Mouse (Mus musculus) layer of hippocampus, adult 18-20 months (tissue): ENCODE data around the gene Olfr955. TPM values are rescaled to one million over a fixed set of nuclear protein-coding genes. Genes with fewer than 3 reads are reported as not detected.

Source experiments
- DNase-seq, 2 experiments: peaks; one replicate each; pipeline ENCODE4 v3.0.0; 2022; ENCODE audit warnings: low spot score in 2 of 2
- long read RNA-seq: library from polyadenylated mRNA; stranded (forward); transcript quantifications from one replicate; pipeline ENCODE4 v2.0.0, GENCODE M21; 2021
- total RNA-seq, 2 experiments: library from RNA; stranded (reverse); gene quantifications; 2 replicates each; pipeline ENCODE4 v1.2.3; 2021

Olfr955 gene
- not detected for total RNA-seq
- long read RNA-seq: 0 reads

DNA sequence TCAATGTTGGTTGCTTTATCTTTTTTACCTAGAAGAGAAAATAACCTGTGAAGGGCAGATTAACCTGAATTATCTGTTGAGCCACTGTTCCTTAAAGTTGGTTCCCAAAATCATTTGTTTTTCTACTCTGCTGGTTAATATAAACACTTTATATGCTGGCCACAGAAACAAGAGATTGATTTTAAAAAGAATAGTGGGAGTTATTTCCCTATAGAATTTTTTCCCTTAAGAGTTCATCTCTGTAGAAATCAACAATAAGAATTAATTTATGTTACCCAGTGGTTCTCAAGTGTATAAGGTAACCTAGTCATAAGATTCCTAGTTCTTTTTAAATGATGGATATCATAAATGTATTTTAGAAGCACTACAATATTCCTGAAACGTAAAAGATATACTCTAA lies at the start of gene Olfr955:
Gene Olfr955 (minus strand): TSS at position 101 of the 400 bp plus-strand sequence.
- no peak for DNase-seq

DNA sequence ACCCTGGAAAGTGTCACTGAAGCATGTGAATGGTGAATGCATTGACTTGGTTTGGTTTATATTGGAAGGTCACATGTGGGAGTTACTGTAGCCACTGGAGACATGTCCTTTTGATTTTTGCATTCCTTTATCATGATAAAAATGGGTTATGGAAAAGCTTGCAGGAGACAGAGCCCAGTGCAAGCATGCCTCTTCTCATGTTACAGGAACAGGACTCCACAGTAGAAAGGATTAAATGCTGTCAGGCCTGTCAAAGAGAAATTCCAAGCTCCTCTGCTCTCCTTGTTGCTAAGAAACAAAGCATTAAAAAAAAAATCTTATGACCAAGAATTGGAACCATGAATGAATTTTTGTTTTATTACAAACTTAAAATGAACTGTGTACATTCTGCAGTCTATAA lies 46.9 kb upstream of the Olfr955 start:
- DNase-seq: no peak

GRCm38 (mm10) chr9:39515531-39515930 lies 43.8 kb upstream of the Olfr955 start, which contains the start of gene Olfr957:
Gene Olfr957 (minus strand): TSS chr9:39515809.
- DNase-seq: no peak

DNA sequence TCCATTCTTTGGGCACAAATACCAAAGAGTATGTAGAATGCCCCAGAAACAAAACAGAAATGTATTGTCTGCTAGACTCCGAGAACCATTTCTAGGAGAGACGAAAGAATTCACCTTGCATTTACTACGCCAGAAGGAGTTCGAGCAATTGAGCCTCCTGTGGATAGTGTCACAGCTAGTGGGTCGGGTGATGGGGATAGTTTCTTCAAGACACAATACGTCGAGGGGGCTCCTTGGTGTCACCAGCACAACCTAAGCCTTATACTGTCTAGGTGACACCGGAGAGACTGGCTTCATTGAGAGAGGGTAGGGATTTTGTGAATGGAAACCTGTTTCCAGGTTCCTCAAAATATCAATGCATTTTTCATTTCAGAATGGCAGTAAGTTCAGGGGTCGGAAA lies 37.7 kb upstream of the Olfr955 start:
- DNase-seq: no peak

DNA sequence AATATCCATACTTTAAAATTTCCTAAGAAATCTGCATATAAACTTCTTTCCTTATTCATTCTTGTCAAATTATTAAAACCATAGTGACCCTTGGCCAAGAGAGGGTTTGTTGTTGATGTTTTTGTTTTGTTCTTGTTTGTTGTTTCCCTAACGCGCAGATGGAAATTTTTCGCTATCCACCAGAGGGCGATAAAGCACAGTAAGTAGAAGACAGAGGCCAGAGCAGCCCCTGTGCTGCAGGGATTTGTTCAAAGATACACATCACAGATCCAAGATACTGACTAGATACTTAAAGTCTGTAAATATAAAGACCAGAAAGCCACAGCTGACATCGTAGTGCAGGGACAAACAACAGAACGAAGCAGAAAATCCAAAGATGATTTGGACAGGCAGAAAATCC lies 37.3 kb upstream of the Olfr955 start:
- peak; percentile 4 to 76 for DNase-seq

DNA sequence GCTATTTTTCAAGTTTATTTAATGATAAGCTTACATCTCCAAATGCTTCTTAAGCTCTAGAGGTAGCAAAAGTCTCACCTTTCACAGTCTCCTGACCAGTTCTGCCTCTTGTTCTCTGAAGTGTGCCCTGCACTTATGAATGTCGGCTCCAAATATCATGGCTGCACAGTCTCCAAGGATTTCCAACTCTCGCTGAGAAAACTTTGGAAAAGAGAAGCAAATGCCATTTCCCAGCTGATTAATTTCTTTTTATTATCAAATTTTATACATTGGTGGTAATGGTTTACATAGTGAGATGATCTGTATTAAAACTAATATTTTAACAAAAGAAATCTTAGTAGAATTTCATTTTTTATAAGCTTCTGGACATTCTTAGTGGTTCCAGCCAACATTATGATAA lies 22.2 kb upstream of the Olfr955 start, which contains the start of gene Olfr44:
Gene Olfr44 (minus strand): TSS at position 101 of the 400 bp plus-strand sequence.
- no peak for DNase-seq

DNA sequence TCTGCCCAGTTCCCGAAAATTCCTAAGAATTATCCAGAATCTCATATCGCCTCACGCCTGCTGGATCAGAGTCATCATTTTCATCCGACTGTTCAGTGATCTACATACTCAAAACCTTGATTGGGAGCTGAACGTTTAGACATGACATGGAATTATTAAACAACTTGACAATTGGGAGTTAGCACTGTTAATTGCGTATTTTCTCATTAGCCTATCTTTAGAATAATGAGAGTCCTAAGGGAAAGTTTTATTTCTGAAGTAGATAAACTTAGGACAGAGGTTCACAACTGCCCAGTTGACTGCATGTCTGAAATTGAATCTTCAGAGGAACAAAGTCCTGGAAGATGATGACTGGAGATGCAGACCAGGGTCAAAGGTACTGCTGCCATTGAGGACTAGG lies 15.3 kb downstream of the Olfr955 start, which contains the start of gene Olfr954:
Gene Olfr954 (plus strand): TSS at position 301 of the 400 bp plus-strand sequence.
- no peak for DNase-seq

- no peak for DNase-seq
Measured at GRCm38 (mm10) chr9:39427048-39427447, 44.7 kb downstream of the Olfr955 start, which contains the start of gene Olfr952. Gene Olfr952 (minus strand): TSS chr9:39427148.

Other genes with a start within 250 kb of the Olfr955 start
- gene Olfr1537, start 221.9 kb downstream of the Olfr955 start, total RNA-seq: not detected
- gene Olfr945, start 195.1 kb downstream of the Olfr955 start, total RNA-seq: not detected
- not detected for gene Olfr948, start 145.9 kb downstream of the Olfr955 start, total RNA-seq
- not detected for gene Olfr951, start 84.5 kb downstream of the Olfr955 start, total RNA-seq
- gene Olfr952, start 44.8 kb downstream of the Olfr955 start, total RNA-seq: not detected
- gene Olfr954, start 15.2 kb downstream of the Olfr955 start, total RNA-seq: not detected
- not detected for gene Olfr44, start 22.1 kb upstream of the Olfr955 start, total RNA-seq
- not detected for gene Olfr957, start 43.9 kb upstream of the Olfr955 start, total RNA-seq
- not detected for gene Olfr958, start 82.1 kb upstream of the Olfr955 start, total RNA-seq
- not detected for gene Olfr959, start 103.6 kb upstream of the Olfr955 start, total RNA-seq
- gene AW551984, start 132.5 kb upstream of the Olfr955 start, total RNA-seq: 1 to 10 TPM; 4.5 to 5.5 TPM
- gene Olfr148, start 138.7 kb upstream of the Olfr955 start, total RNA-seq: not detected
- gene Olfr960, start 149.4 kb upstream of the Olfr955 start, total RNA-seq: not detected
- gene Olfr961, start 173.1 kb upstream of the Olfr955 start, total RNA-seq: not detected
- not detected for gene Olfr963, start 195.3 kb upstream of the Olfr955 start, total RNA-seq
- not detected for gene Olfr149, start 235.2 kb upstream of the Olfr955 start, total RNA-seq
- gene Olfr965, start 239.4 kb upstream of the Olfr955 start, total RNA-seq: not detected